Mouse (Mus musculus): ENCODE data around the gene Gm9999.

DNA sequence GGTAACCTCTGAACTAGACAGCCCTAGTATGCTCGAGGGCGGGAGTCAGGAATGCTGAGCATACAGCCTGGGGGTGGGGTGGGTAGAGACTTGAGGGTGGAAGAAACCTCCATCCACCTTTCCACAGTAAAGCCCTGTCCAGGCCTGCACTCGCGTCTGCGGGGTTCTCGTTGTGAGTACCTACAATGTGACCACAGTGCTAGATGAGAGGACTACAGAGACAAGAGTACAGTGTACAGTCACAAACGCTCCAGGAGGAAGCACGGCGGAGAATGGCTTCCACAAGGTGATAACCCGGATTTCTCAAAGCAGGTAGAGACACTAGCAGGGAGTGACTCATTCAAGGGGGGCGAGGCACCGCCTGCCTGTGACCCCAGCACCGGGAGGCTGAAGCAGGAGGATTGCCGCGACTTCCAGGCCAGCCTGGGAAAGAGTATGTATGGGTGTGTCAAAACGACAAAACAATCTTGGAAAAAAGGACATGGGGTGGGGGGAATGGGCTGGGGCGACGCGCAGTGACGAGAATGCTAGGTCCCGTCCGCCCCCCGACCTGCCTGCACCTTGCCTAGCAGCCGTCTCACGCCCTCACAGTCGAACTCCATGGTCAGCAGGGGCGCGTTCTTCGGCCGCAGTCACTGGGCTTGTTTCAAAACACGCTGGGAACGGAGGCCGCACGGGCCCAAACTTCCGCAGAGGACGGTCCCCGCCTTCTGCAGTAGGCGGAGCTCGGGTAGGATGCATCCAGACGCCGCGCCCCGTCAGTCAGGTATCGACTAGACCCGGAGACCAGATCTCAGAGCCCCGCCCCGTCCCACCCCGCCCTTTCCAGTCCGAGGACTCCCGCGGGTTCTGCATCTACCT is 25.3 kb upstream of the Gm9999 start, which contains the start of gene Uevld:
- TF ChIP-seq CTCF (IDR thresholded peaks at IDR 0.05; ENCODE audit: insufficient read depth, low read depth, low read length) (no peak), POLR2A (IDR thresholded peaks at IDR 0.05; ENCODE audit: insufficient read depth, low read depth, low read length) (no peak)

Data from olfactory bulb, adult 2 months (tissue).